Mouse (Mus musculus) layer of hippocampus, postnatal 36 days (tissue): ENCODE measurements at regions not wholly inside any gene's neighbourhood (a gene's known extent, or its start where the extent isn't known, plus 50 kb on each side); places are given as distances from the start of the nearest gene placed in this dataset.
"Not testable (repeated sequence)": the region's sequence is repeated elsewhere in the genome, so short reads cannot be mapped to it uniquely, and the experiment has no call there.

Experiments
- DNase-seq, 2 experiments: peaks; one replicate each; pipeline ENCODE4 v3.0.0; 2022

- DNase-seq, result no peak
Measured at GRCm38 (mm10) chr16:55168433-55168832, 129.4 kb downstream of the Zpld1 start.

GRCm38 (mm10) chr16:55166181-55166848 lies 131.5 kb downstream of the Zpld1 start:
- DNase-seq, result no peak

- no peak for DNase-seq
Measured at GRCm38 (mm10) chr16:55162926-55163325, 134.9 kb downstream of the Zpld1 start.

GRCm38 (mm10) chr16:55151726-55152125 lies 146.1 kb downstream of the Zpld1 start:
- peak; percentile 29 to 37 for DNase-seq

GRCm38 (mm10) chr16:55142431-55143173 lies 155.2 kb downstream of the Zpld1 start:
- DNase-seq, result no peak

- no peak for DNase-seq
Measured at GRCm38 (mm10) chr16:55134961-55135360, 162.8 kb downstream of the Zpld1 start.

GRCm38 (mm10) chr16:55097651-55098050 lies 200.1 kb downstream of the Zpld1 start:
- DNase-seq, result no peak

GRCm38 (mm10) chr16:55087461-55087860 lies 210.3 kb downstream of the Zpld1 start:
- no peak for DNase-seq

GRCm38 (mm10) chr16:55076172-55076571 lies 221.6 kb downstream of the Zpld1 start:
- DNase-seq, result peak in 1 of 2 experiments; percentile 6

- peak in 1 of 2 experiments; percentile 1 for DNase-seq
Measured at GRCm38 (mm10) chr16:55039777-55040176, 258.0 kb downstream of the Zpld1 start.

GRCm38 (mm10) chr16:55001661-55002289 lies 296.0 kb downstream of the Zpld1 start:
- peak in 1 of 2 experiments; percentile 7 for DNase-seq

GRCm38 (mm10) chr16:54991595-54992240 lies 306.1 kb downstream of the Zpld1 start:
- no peak for DNase-seq

GRCm38 (mm10) chr16:54983759-54984218 lies 314.0 kb downstream of the Zpld1 start:
- peak; percentile 63 to 65 for DNase-seq

- DNase-seq, result peak in 1 of 2 experiments; percentile 11
Measured at GRCm38 (mm10) chr16:54970356-54970755, 327.4 kb downstream of the Zpld1 start.

- peak; percentile 9 to 24 for DNase-seq
Measured at GRCm38 (mm10) chr16:54943808-54944315, 353.9 kb downstream of the Zpld1 start.

GRCm38 (mm10) chr16:54928259-54928658 lies 369.5 kb downstream of the Zpld1 start:
- DNase-seq, result peak in 1 of 2 experiments; percentile 9

GRCm38 (mm10) chr16:54902911-54903310 lies 394.9 kb downstream of the Zpld1 start:
- no peak for DNase-seq

GRCm38 (mm10) chr16:54901461-54901860 lies 396.3 kb downstream of the Zpld1 start:
- no peak for DNase-seq

GRCm38 (mm10) chr16:54894661-54895060 lies 403.1 kb downstream of the Zpld1 start:
- DNase-seq, result no peak

- DNase-seq, result no peak
Measured at GRCm38 (mm10) chr16:54857369-54857768, 440.4 kb downstream of the Zpld1 start.

GRCm38 (mm10) chr16:54842996-54843395 lies 454.8 kb downstream of the Zpld1 start:
- DNase-seq, result not testable (repeated sequence)
